In genomic region chr12:18216432-18216926, GRCm38 (mm10) we compare ENCODE assay signal across 5 mouse cellular contexts.
A peak's percentile ranks its signal among the peaks of the same experiment; 100 is the strongest.
DNase-seq lines count a peak whose midpoint lies in the region; ATAC-seq and TF ChIP-seq lines count a peak whose summit lies in the region.
"Not testable (repeated sequence)": the region's sequence is repeated elsewhere in the genome, so short reads cannot be mapped to it uniquely, and the experiment has no call there.

No protein-coding gene starts in this region.

- not testable (repeated sequence) for H3K4me3 ChIP-seq in G1E (ENCODE audit: low read depth, low read length)

- not testable (repeated sequence) for H3K36me3 ChIP-seq in G1E (replicated peaks)

- peak; percentile 60 for ATAC-seq in G1E (ENCODE audit: extremely low read depth, insufficient number of reproducible peaks, low FRiP score, poor library complexity, severe bottlenecking)
- ATAC-seq in erythroblast, adult 5-6 weeks (replicated peaks; ENCODE audit: low FRiP score, poor library complexity, severe bottlenecking): peak; percentile 94
- ATAC-seq in granulocyte monocyte progenitor cell, adult 5-6 weeks (replicated peaks; ENCODE audit: poor library complexity, severe bottlenecking): peak; percentile 75
- peak; percentile 38 for ATAC-seq in megakaryocyte, adult 5-6 weeks (ENCODE audit: poor library complexity, severe bottlenecking)
- ATAC-seq in megakaryocyte-erythroid progenitor cell, adult 5-6 weeks (replicated peaks; ENCODE audit: low FRiP score, low TSS enrichment, poor library complexity, severe bottlenecking): peak; percentile 79

- peaks cover 14% of the 10 kb centered on the region for H3K9me3 ChIP-seq in G1E (replicated peaks)

- H3K4me1 ChIP-seq in G1E (ENCODE audit: insufficient read depth, low read depth, low read length): not testable (repeated sequence)

- TF ChIP-seq CTCF in G1E (IDR thresholded peaks at IDR 0.05; ENCODE audit: low read depth, low read length): not testable (repeated sequence)

- H3K27me3 ChIP-seq in G1E (ENCODE audit: insufficient read depth, low read length): not testable (repeated sequence)

- DNase-seq in G1E (ENCODE audit: low spot score): not testable (repeated sequence)

Comparison
In these comparisons a context has a peak if more than half of its experiments do, and no peak if none do; other contexts are left out.
1. ATAC-seq: peak in every context shown above with its lines; median percentile 94 in erythroblast, adult 5-6 weeks; 79 in megakaryocyte-erythroid progenitor cell, adult 5-6 weeks; 75 in granulocyte monocyte progenitor cell, adult 5-6 weeks; 60 in G1E; 38 in megakaryocyte, adult 5-6 weeks.